Mouse (Mus musculus): ENCODE results near the gene Parp2. TPM values are rescaled to one million over a fixed set of nuclear protein-coding genes. Genes with fewer than 3 reads are reported as not detected.

The Parp2 gene
- polyA plus RNA-seq, 1 experiment from 2014 or later, result 39.5 TPM

Other genes with a start within 250 kb of the Parp2 start
- not detected in 2 replicates for gene Olfr744, start 193.0 kb upstream of the Parp2 start, polyA plus RNA-seq (2015; fragmentation: Nextera tagmentation; extraction: Ambion mirVana)
- gene Olfr745, start 168.5 kb upstream of the Parp2 start, polyA plus RNA-seq (2015; fragmentation: Nextera tagmentation; extraction: Ambion mirVana), result not detected in 2 replicates
- gene Olfr746, start 160.8 kb upstream of the Parp2 start, polyA plus RNA-seq (2015; fragmentation: Nextera tagmentation; extraction: Ambion mirVana), result not detected in 2 replicates
- gene Olfr747, start 114.6 kb upstream of the Parp2 start, polyA plus RNA-seq (2015; fragmentation: Nextera tagmentation; extraction: Ambion mirVana), result not detected in 2 replicates
- not detected in 2 replicates for gene Olfr748, start 100.5 kb upstream of the Parp2 start, polyA plus RNA-seq (2015; fragmentation: Nextera tagmentation; extraction: Ambion mirVana)
- not detected in 2 replicates for gene Olfr749, start 62.7 kb upstream of the Parp2 start, polyA plus RNA-seq (2015; fragmentation: Nextera tagmentation; extraction: Ambion mirVana)
- 21.5 and 22.3 TPM in 2 replicates for gene Ttc5, start 22.3 kb upstream of the Parp2 start, polyA plus RNA-seq (2015; fragmentation: Nextera tagmentation; extraction: Ambion mirVana)
- not detected in 2 replicates for gene Ccnb1ip1, start 109 bp upstream of the Parp2 start, polyA plus RNA-seq (2015; fragmentation: Nextera tagmentation; extraction: Ambion mirVana)
- 2.2 and 2.5 TPM in 2 replicates for gene Tep1, start 62.7 kb downstream of the Parp2 start, polyA plus RNA-seq (2015; fragmentation: Nextera tagmentation; extraction: Ambion mirVana)
- gene Klhl33, start 89.7 kb downstream of the Parp2 start, polyA plus RNA-seq (2015; fragmentation: Nextera tagmentation; extraction: Ambion mirVana), result 0.15 and 0.22 TPM in 2 replicates
- 64.9 and 66.3 TPM in 2 replicates for gene Osgep, start 117.1 kb downstream of the Parp2 start, polyA plus RNA-seq (2015; fragmentation: Nextera tagmentation; extraction: Ambion mirVana)
- 116 and 131 TPM in 2 replicates for gene Apex1, start 117.1 kb downstream of the Parp2 start, polyA plus RNA-seq (2015; fragmentation: Nextera tagmentation; extraction: Ambion mirVana)
- gene Pip4p1, start 123.0 kb downstream of the Parp2 start, polyA plus RNA-seq (2015; fragmentation: Nextera tagmentation; extraction: Ambion mirVana), result 22.7 and 23.2 TPM in 2 replicates
- 82.4 and 85.0 TPM in 2 replicates for gene Pnp, start 123.2 kb downstream of the Parp2 start, polyA plus RNA-seq (2015; fragmentation: Nextera tagmentation; extraction: Ambion mirVana)
- not detected in 2 replicates for gene Gm49342, start 136.7 kb downstream of the Parp2 start, polyA plus RNA-seq (2015; fragmentation: Nextera tagmentation; extraction: Ambion mirVana)
- gene Pnp2, start 148.2 kb downstream of the Parp2 start, polyA plus RNA-seq (2015; fragmentation: Nextera tagmentation; extraction: Ambion mirVana), result 7.6 and 8.5 TPM in 2 replicates
- gene Rnase10, start 199.9 kb downstream of the Parp2 start, polyA plus RNA-seq (2015; fragmentation: Nextera tagmentation; extraction: Ambion mirVana), result not detected in 2 replicates
- gene Rnase9, start 234.0 kb downstream of the Parp2 start, polyA plus RNA-seq (2015; fragmentation: Nextera tagmentation; extraction: Ambion mirVana), result not detected in 2 replicates
- gene Rnase11, start 242.3 kb downstream of the Parp2 start, polyA plus RNA-seq (2015; fragmentation: Nextera tagmentation; extraction: Ambion mirVana), result not detected in 2 replicates
- gene Rnase12, start 249.8 kb downstream of the Parp2 start, polyA plus RNA-seq (2015; fragmentation: Nextera tagmentation; extraction: Ambion mirVana), result 1.6 and 1.8 TPM in 2 replicates

Measured in liver, embryonic 13.5 days (tissue).